Mouse (Mus musculus) embryonic fibroblast, embryonic 13.5 days (primary cell): ENCODE data around the gene Ino80e.

Source experiments
- CTCF ChIP-seq: IDR thresholded peaks from 2 replicates; pipeline ENCODE4 v1.5.1; 2011; ENCODE audit warnings: mild to moderate bottlenecking, control low read depth, low read length, moderate library complexity, borderline replicate concordance; ENCODE audit not compliant: insufficient read depth
- POLR2A ChIP-seq: IDR thresholded peaks from 2 replicates; pipeline ENCODE4 v1.6.1; 2011; ENCODE audit warnings: low read depth, mild to moderate bottlenecking, control low read depth, low read length, moderate library complexity

GRCm38 (mm10) chr7:126843276-126843675, 18.9 kb downstream of the Ino80e start:
- TF ChIP-seq CTCF (no peak), POLR2A (no peak)
